Mouse (Mus musculus) neutrophil, adult 5-6 weeks (primary cell): Measurements from ENCODE around the gene Timmdc1. TPM values are rescaled to one million over a fixed set of nuclear protein-coding genes. Genes with fewer than 3 reads are reported as not detected.

Experiments
- ATAC-seq: fragments of 151-379, 151-347 bp; 2 replicates; pipeline ENCODE4 v1.8.0; 2017; ENCODE audit warnings: mild to moderate bottlenecking, moderate TSS enrichment; ENCODE audit not compliant: insufficient number of reproducible peaks, poor library complexity, low FRiP score, severe bottlenecking; ENCODE audit errors: extremely low read depth
- total RNA-seq: library from RNA; stranded (forward); fragments of 200-1000 nt; gene quantifications from 2 replicates; pipeline ENCODE4 v1.2.3, GENCODE M21; 2017

The Timmdc1 gene
- total RNA-seq, 1 experiment from 2014 or later, result 18.0 TPM

DNA sequence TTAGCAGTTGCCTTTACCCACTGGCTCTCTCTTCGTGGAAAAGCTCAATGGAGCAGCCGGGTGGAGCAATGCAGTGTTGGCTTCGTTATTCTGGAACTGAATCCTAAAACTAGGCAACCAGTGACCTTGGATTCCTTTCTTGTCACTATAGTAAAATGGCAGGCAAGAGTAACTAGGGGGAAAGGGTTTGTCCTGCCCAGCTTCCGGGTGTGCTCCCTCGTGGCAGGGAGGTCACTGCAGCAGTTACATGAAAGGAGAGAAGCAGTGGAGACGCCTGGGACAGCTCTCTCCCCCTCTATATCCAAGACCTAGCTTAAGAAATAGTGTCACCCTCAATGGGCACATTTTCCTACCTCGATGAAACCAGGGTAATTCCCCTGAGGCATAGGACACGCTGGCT is 53.0 kb downstream of the Timmdc1 start:
- ATAC-seq, result no peak

DNA sequence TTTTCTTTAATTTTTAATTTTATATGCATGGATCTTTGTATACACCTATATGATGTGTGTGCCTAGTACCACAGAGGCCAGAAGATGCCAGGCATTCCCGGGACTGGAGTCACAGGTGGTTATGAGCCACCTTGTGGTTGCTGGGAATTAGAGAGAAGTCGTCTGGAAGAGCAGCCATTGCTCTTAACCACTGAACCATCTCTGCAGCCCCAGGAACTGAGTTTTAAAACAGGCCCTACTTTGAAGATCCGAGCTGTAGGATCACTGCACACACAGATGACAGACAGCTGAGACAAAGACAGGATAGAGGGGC is 53.8 kb downstream of the Timmdc1 start:
- no peak for ATAC-seq

DNA sequence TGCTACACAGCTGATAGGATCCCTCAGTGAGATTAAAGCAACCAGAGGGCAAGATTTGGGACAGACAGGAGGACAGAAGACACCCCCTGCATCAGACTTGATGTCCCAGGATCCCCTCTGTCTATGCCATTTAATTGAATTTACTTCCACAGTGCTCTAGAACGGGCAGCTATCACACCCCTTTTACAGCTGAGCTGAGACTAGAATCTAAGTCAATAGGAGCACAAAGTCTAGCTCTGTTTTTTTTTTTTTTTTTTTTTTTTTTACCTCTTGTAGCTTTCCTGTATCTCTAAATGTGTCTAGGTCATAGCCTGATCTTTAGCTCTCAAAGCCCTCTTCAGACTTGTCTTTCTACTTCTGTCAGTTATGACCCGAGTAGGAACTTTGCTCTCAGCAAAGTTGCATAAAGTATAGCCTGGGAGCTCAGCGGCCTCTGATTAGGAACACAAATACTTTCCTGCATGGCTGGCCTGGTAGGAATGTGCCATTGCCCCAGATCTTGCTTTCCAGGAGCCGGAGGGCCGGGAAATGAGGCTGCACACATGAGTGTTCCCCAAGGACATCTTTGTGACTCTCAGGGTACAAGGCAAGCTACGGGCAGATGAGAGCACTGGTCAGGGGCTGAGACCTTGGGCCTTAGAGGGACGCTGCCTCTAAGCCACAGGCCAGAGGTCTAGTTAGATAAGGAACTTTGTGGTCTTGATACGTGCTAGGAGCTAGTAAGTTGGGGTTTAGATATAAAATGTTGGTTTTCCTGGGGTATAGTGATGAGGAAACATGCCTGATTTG is 54.4 kb downstream of the Timmdc1 start:
- no peak for ATAC-seq

DNA sequence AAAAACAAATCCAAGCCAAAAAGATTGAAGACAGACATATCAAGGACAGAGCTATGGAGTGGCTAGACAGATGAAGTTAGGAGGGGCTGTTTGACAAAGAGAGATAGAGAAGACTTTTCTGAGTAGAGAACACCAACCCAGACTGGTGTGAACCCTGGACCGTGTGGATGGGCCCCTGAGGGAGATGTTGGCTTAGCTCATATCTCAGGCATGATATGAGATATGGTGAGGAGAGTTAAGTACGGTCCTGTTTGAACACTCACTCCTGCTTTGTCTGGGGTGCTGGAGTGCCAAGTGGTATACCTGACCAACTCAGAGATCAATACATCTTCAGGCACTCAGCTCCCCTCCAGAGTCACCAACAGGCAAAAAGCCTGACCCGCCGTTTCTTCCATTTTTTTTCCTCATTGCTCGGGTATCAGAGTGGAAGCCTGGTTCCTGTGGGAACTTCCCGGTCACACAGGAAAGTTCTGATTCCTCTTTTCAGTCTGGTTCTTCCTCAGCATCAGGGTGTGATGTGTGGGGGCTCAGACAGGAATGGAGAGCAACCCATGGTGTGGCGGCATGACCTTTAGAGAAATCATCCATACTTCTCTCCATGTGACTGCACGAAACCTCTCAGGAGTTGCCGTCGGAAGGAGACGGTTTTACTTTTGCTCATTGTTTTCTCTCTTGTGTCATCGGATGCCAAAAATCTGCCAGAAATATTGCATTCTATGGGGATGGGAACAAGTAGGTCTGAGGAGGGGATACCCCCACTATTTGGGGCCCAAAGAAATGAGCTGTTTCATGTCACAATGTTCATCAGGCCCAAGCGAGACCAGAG is 55.2 kb downstream of the Timmdc1 start:
- no peak for ATAC-seq

DNA sequence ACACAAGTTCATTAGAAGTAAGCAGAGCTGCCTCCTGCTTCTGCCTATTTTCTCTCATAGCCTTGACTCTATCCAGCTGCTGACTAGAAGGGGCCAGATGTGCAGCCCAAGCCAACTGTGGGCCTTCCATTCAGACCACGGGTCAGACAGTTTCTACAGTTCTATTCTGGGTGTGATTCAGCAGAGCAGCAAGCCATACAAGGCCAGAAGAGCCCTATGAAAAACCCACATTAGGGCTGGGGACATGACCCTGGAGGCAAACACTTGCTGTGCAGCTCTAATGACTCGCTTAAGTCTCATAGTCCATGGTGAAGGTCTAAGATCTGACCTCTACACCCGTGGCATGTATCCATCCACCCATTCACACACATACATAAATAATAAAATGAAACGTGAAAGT is 56.4 kb downstream of the Timmdc1 start:
- ATAC-seq, result no peak

DNA sequence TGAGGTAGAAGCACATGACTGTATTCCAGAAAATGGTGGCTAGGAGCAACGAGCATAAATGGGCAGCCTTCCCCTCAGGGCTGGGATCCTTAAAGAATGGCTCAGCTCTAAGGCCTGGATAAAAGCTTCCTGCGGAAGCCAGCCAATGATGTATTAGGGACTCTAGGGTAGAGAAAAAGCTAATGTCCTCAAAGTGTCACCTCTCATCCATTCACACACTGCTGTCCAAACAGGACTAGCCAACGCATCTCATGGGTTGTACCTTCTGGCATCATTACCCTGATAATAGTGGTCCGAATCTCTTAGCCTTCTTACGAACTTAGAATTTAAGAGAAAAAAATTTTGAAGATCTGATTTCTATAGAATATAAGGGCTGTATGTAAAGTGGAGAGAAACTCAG is 59.2 kb downstream of the Timmdc1 start:
- no peak for ATAC-seq

DNA sequence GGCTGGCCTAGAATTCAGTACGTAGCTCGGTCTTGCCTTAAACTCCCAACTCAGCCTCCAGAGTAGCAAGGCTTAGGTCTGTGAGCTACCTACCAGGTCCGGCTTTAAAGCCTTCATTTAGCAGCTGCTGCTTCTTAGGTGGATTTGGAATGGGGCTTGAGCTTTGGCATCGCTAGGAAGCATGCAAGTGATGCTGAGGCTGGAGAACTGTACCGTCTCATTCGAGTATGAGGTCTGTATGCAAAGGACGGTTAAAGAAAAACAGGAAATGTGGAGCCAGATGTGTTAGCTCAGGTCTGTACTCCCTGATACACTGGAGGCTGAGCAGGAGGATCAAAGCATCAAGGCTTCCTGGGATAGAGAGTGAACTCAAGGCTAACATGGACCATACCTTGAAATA is 60.3 kb downstream of the Timmdc1 start:
- no peak for ATAC-seq

DNA sequence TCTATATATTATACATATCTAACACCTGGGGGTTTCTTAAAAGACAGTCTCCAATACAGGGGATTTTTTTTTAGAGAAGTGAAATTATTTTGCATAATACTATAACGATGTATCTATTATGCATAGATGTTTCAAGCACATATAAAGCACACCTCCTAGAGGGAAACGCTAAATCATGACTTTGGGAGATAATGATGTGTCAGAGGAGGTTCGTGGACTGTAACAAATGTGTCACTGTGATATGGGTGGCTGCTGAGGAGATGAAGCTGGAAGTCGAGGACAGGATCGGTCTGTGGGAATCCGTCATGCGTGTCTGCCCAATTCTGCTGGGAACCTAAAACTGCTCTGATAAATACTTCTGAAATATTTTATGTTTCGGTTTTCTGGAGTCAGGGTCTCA is 60.7 kb downstream of the Timmdc1 start:
- peak; percentile 33; the same call in 1 of the 2 replicates for ATAC-seq

DNA sequence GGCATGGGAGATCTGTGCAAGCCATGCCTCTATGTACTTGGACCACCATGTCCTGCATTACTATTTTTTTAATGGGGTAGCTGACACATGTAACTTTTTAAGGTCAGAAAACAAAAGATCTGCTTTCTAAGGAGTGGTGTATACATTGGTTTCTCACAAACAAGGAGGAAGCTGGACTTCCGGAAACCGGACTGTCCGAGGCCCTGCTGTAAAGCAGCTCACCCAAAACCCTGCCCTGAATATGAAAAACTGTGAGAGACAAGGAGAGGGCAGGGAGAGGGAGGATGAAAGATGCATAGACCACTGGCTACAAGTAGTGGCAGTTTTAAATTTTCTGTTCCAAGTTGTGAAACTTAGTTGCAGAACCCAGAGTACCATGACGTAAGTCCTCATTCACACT is 62.5 kb downstream of the Timmdc1 start:
- ATAC-seq, result no peak

DNA sequence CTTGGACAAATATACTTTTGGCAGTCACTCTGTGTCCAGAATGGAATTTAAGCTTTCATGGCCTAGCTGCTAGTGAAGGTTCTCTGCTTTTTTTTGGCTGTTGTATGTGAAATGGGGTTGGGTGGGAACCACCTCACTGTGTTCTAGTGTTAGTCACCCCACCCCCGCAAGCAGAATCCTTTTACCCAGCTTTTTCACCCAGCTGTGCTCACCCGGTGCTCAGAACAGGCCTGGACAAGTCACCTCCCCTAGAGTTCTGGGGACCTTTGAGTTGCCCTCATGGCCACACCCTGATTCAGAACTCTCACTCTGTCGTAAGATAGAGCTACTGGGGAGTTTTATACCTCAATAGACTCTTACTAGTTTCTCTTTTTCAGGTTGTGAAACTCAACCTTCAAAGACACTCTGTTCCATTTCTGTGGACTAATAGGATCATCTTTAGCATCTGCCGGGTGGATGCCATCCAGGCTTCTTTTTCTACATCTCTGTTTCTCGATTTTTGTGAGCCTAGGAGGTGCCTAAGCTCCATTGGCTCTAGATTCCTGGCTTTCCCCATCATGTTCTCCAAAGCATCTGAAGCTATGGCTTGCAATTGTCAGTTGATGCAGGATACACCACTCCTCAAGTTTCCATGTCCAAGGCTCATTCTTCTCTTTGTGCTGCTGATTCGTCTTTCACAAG is 63.7 kb downstream of the Timmdc1 start:
- ATAC-seq, result peak; percentile 53

DNA sequence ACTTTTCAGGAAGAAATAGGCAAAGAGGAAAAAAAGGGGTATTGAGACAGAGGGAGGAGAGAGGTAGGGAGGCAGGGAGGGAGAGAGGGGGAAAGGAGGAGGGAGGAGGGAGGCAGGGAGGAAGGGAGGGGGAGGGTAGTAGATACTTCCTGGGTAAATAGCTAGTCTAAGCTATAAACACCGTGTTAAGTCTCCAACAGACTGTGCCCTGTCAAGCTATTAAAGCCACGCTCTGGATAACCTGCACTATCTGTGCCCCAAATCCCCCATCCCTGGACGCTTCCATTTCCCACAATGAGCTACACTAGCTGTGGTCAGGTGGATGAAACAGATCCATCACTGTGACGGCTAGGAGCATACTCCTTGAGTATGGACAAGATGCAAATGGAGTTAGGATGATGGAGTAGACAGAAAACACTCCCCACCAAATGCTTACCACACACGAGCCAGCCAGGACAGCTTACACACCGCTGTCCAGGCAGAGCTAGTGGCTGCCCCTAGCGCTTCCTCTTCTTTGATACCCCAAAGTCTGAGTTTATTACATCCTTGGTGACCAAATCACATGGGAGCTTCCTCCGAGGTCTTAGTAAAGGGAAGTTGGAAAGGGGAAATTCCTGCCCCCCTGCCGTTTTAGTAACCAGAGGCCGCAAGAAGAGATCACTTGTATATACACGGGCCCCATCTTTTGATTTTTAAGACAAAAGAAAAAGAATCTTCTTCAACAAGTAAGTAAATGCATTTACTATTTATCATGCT is 65.5 kb downstream of the Timmdc1 start:
- peak; percentile 56 for ATAC-seq

DNA sequence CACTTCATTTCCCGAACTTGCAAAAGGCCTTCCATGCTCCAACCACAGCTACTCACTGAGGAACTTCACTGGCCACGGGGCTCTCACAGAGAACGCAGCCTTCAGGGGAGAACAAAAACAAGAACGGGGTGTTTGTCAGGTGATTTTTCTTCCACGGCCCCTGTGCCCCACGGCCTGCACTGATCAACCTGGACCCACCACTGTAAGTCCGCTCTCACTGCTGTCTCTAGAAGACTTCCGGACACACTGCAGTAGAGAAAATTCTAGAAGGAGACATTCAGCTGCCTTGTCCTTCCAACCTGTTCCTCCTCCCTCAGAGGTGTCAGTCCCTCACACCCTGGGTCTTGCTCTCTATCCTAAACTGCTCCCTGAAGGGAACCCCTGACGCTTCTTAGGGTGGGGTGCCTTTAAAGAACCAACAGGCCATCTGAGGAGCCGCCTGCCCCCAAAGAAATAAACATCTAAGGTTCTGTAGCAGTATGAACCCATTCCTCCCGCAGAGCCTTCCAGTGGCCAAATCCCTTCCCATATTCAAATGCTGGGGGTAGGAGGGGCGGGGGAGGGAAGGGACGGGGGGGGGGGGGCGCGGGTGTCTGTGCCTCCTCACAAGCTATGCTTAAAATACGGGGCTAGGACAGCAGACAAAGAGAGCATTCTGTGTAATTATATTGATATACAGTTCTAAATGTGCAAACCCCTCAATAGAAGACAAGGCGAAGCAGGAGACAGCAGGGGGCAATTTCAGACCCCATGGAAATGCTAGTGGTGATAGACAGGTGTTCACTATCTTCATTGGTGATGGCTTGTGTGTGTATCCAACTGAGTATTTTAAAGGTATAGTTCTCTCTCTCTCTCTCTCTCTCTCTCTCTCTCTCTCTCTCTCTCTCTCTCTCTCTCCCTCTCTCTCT is 66.7 kb downstream of the Timmdc1 start, which contains the start of gene Cd80:
Cd80 (plus strand) TSS at position 51 of the 908 bp plus-strand sequence.
- ATAC-seq, result no peak

DNA sequence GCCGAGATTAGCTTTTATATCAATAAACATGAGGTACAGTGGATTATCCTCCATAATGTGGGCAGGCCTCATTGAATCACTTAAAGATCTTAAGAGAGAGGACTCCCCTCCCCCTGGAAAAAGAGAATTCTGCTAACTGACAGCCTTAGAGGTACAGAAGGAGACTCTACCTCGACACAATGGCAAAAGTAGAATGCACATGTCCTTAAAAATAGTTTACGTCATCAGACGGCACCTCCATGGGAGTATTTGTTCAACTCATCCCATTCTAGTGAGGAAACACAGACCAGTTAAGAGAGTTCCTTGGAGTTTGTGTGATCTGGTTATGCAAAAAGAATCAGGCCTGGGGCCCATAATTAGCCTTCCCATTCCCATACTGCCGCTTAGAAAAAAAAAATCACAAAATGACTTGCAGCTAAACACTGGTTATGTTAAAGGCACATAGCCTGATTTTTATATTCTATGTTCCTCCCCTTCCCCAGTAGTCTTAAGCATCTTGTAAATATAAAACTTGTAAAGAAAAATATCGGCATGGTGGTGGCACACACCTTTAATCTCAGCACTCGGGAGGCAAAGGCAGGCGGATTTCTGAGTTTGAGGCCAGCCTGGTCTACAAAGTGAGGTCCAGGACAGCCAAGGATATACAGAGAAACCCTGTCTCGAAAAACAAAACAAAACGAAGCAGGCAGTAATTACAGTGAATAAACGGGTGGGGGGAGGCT is 67.8 kb downstream of the Timmdc1 start:
- ATAC-seq, result no peak

DNA sequence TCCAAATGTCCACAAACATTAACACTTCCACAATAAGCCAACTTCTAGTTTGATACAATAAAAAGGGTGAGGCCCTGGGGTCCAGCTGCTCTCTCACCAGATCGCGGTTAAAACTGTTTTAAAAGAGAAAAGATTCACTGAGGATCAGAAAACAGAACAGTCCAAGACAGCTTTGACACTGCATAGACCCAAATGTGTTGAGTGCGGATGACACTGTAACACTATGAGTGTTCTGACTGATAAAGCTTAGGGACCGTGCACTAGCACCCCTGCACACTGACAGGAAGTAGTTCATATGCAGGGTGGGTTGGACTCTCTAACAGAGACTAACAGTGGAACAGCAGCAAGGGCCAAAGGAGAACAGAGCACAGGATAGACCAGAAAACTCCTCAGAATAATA is 68.5 kb downstream of the Timmdc1 start:
- ATAC-seq, result no peak

DNA sequence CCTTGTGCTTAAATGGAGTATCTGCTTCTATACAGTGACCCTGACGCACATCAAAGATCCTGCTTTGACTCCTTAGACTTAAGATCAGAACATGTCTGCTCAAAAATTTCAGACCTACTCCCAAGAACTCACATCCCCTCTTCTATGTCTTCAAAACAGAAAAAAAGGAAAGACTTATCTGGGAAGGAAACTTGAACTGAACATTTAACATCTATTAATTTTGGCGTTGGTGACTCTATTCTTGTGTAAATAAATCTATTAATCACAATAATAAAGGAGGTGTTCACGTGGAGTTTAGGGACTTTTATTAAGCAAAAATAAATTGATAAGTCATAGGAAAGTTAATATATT is 69.3 kb downstream of the Timmdc1 start:
- no peak for ATAC-seq

DNA sequence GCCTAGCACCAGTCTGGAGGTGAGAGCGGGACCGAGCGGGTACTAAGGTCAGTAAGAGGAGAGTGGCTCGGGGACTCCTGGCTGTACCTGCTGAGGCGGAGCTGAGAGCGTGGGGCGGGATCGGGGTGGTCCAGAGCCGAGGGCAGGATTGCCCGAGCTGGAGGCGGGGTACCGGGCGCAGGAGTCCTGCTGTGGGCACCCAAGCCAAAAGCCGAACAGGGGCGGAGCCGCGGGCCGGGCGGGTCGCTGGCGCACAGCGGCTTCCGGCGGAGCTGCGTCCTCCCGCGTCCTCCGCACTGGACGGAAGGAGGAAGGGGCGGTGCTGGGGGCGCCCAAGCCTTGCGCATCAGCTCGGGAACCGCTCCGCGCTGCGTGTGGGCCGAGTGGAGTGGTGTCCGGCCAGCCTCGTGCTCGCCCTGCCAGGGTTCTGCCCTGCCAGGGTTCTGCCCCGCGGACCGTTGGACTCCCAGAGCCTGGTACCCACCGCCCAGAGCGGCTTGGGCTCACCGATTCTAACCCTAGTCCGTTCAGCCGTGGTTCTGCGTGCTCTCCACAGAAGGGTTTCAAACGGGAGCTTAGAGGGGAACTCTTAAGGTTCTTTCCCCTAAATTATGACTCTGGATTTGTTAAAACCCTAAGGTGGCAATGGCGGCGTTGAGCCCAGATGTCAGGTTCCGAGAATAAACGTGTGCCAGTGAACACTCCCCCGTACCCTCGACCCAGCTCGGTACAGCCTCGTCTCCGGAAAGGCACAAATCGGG is 69.8 kb downstream of the Timmdc1 start, which contains the start of gene Adprh:
Adprh (minus strand) TSS at position 262 of the 761 bp plus-strand sequence.
- peak; percentile 76 for ATAC-seq
